Mouse (Mus musculus): ENCODE measurements around the gene Cyp4a30b.
"Not testable (repeated sequence)": the region's sequence is repeated elsewhere in the genome, so short reads cannot be mapped to it uniquely, and the experiment has no call there.

Gene Cyp4a30b

GRCm38 (mm10) chr4:115452304-115452703 lies at the start of gene Cyp4a30b:
TSS of gene Cyp4a30b (plus strand) at chr4:115452604.
- POLR2A ChIA-PET = no interaction called here
- CTCF ChIA-PET = no interaction called here

- CTCF ChIA-PET = not testable (repeated sequence)
Measured at GRCm38 (mm10) chr4:115411324-115411723, 41.1 kb upstream of the Cyp4a30b start, which contains the start of gene Cyp4a12b. TSS of gene Cyp4a12b (plus strand) at chr4:115411624.

DNA sequence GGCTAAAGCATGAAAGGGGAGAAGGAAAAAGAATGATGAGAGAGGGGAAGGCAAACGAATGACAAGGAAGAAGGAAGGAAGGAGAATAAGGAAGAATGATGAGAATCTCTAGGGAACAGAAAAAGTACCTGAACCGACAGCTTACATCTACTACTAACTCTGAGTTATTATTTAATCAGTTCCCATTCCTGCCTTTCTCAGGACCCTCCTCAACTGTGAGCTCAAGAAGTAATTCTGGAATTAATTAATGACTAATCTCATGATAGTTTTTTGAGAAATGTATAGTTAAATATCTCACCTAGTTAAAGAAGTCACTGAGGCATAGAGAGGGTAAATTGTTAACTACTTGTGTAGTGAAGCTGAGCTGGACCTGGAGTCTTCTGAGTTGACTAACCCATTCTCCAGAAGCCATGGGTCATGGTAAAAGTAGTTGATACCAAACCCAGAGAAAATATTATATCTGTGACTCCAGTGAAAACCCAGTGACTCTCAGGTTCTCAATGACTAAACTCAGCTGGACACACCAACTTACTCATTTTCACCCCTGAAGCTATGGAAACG lies 1.7 kb upstream of the Cyp4a30b start:
- ChIA-PET POLR2A (no interaction called here), CTCF (interaction anchor here in 1 of 4 experiments (0.6 kb wide), 1 partner anchor 259 kb away, joined by 3 read pairs; no protein-coding TSS in a partner anchor)

More at GRCm38 (mm10) chr4:115411324-115411723, 41.1 kb upstream of the Cyp4a30b start, which contains the start of gene Cyp4a12b:
- POLR2A ChIA-PET = not testable (repeated sequence)

DNA sequence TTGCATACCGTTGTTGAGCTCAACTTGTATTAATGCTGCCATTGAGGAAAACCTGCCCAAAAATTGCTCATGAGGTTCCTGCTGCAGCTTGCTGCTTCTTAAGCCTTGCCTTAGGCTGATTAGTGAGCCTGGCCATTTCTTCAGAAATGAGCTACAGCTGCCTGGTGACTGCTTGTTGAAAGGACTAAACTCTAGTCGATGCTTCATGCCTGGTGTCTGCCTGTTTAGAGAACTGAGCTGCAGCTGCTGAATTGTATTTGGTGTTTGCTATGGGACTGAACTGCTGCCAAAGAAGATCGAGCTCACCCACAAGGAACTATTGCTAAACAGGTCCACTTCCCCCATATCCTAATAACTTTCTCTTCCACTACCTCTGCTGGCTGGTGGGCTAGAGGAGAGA lies 21.2 kb downstream of the Cyp4a30b start:
- CTCF ChIA-PET, POLR2A ChIA-PET: not testable (repeated sequence)

GRCm38 (mm10) chr4:115476051-115476450 lies 23.6 kb downstream of the Cyp4a30b start:
- CTCF ChIA-PET = interaction anchor here in 2 of 4 experiments (1.1 to 1.4 kb wide), 2 partner anchors 234 kb away, joined by 9 to 10 read pairs; no protein-coding TSS in a partner anchor
- POLR2A ChIA-PET = not testable (repeated sequence)

- ChIA-PET CTCF (interaction anchor here in 2 of 4 experiments (1.2 to 1.8 kb wide), 2 partner anchors 229 kb away, joined by 4 read pairs; no protein-coding TSS in a partner anchor), POLR2A (no interaction called here)
Measured at GRCm38 (mm10) chr4:115481006-115481652, 28.7 kb downstream of the Cyp4a30b start.

GRCm38 (mm10) chr4:115496001-115496400 lies 43.6 kb downstream of the Cyp4a30b start, which contains the start of gene Cyp4a14:
TSS of gene Cyp4a14 (minus strand) at chr4:115496142.
- CTCF ChIA-PET = no interaction called here
- POLR2A ChIA-PET = no interaction called here

- ChIA-PET CTCF (interaction anchor here in 1 of 4 experiments (0.7 kb wide), 1 partner anchor 104 kb away, joined by 3 read pairs; no protein-coding TSS in a partner anchor), POLR2A (no interaction called here)
Measured at GRCm38 (mm10) chr4:115497466-115497865, 45.1 kb downstream of the Cyp4a30b start.

- CTCF ChIA-PET, POLR2A ChIA-PET: not testable (repeated sequence)
Measured at GRCm38 (mm10) chr4:115513964-115514363, 61.6 kb downstream of the Cyp4a30b start.

GRCm38 (mm10) chr4:115518000-115518399 lies 65.6 kb downstream of the Cyp4a30b start, which contains the start of gene Cyp4a10:
TSS of gene Cyp4a10 (plus strand) at chr4:115518264.
- CTCF ChIA-PET, POLR2A ChIA-PET: not testable (repeated sequence)

- CTCF ChIA-PET = no interaction called here
- POLR2A ChIA-PET = no interaction called here
Measured at GRCm38 (mm10) chr4:115519444-115519843, 67.0 kb downstream of the Cyp4a30b start.

Measured in embryonic stem cell, embryonic (primary cell).